Mouse (Mus musculus): ENCODE results near the gene Ppil2.

Ppil2 gene

GRCm38 (mm10) chr16:17096938-17097337 lies 14.1 kb downstream of the Ppil2 start:
- no peak for DNase-seq (ENCODE audit: low spot score)

- peak; percentile 26 for DNase-seq (ENCODE audit: low spot score)
Observed at GRCm38 (mm10) chr16:17088346-17088745, 22.7 kb downstream of the Ppil2 start.

GRCm38 (mm10) chr16:17086669-17087193 lies 24.3 kb downstream of the Ppil2 start:
- no peak for DNase-seq (ENCODE audit: low spot score)

- no peak for DNase-seq (ENCODE audit: low spot score)
Observed at GRCm38 (mm10) chr16:17086241-17086640, 24.8 kb downstream of the Ppil2 start.

GRCm38 (mm10) chr16:17085636-17086035 lies 25.4 kb downstream of the Ppil2 start:
- DNase-seq (ENCODE audit: low spot score) = no peak

- no peak for DNase-seq (ENCODE audit: low spot score)
Observed at GRCm38 (mm10) chr16:17082121-17082792, 28.8 kb downstream of the Ppil2 start.

- no peak for DNase-seq (ENCODE audit: low spot score)
Observed at GRCm38 (mm10) chr16:17078101-17078500, 33.0 kb downstream of the Ppil2 start.

GRCm38 (mm10) chr16:17076869-17077268 lies 34.2 kb downstream of the Ppil2 start:
- no peak for DNase-seq (ENCODE audit: low spot score)

GRCm38 (mm10) chr16:17076301-17076700 lies 34.8 kb downstream of the Ppil2 start:
- DNase-seq (ENCODE audit: low spot score) = no peak

GRCm38 (mm10) chr16:17073000-17073399 lies 38.1 kb downstream of the Ppil2 start:
- DNase-seq (ENCODE audit: low spot score) = no peak

GRCm38 (mm10) chr16:17070716-17071115 lies 40.3 kb downstream of the Ppil2 start:
- no peak for DNase-seq (ENCODE audit: low spot score)

- DNase-seq (ENCODE audit: low spot score) = peak; percentile 89
Observed at GRCm38 (mm10) chr16:17069511-17070443, 41.3 kb downstream of the Ppil2 start, which contains the start of gene Ypel1. Ypel1 (plus strand) TSS chr16:17069696.

GRCm38 (mm10) chr16:17067552-17067951 lies 43.5 kb downstream of the Ppil2 start:
- DNase-seq (ENCODE audit: low spot score) = no peak

GRCm38 (mm10) chr16:17062338-17062737 lies 48.7 kb downstream of the Ppil2 start:
- no peak for DNase-seq (ENCODE audit: low spot score)

GRCm38 (mm10) chr16:17055584-17055983 lies 55.5 kb downstream of the Ppil2 start:
- DNase-seq (ENCODE audit: low spot score) = peak; percentile 20

- DNase-seq (ENCODE audit: low spot score) = no peak
Observed at GRCm38 (mm10) chr16:17053903-17054302, 57.2 kb downstream of the Ppil2 start.

GRCm38 (mm10) chr16:17052087-17052486 lies 59.0 kb downstream of the Ppil2 start:
- DNase-seq (ENCODE audit: low spot score) = no peak

GRCm38 (mm10) chr16:17049886-17050285 lies 61.2 kb downstream of the Ppil2 start:
- no peak for DNase-seq (ENCODE audit: low spot score)

- DNase-seq (ENCODE audit: low spot score) = no peak
Observed at GRCm38 (mm10) chr16:17045287-17045686, 65.8 kb downstream of the Ppil2 start.

GRCm38 (mm10) chr16:17044320-17044719 lies 66.7 kb downstream of the Ppil2 start:
- DNase-seq (ENCODE audit: low spot score) = no peak

GRCm38 (mm10) chr16:17041417-17041816 lies 69.6 kb downstream of the Ppil2 start:
- no peak for DNase-seq (ENCODE audit: low spot score)

- DNase-seq (ENCODE audit: low spot score) = no peak
Observed at GRCm38 (mm10) chr16:17040716-17041115, 70.3 kb downstream of the Ppil2 start.
